ENCODE assay signal across 8 mouse cellular contexts in genomic region chr11:109652505-109652904, GRCm38 (mm10). TPM values are rescaled to one million over a fixed set of nuclear protein-coding genes. Genes with fewer than 3 reads are reported as not detected.
DNase-seq lines count a peak whose midpoint lies in the region; ATAC-seq and TF ChIP-seq lines count a peak whose summit lies in the region.

No protein-coding gene starts in this region.

- no peak for TF ChIP-seq CTCF in gastrocnemius, adult 2 months (IDR thresholded peaks at IDR 0.05)
- TF ChIP-seq CTCF in testis, adult 2 months (IDR thresholded peaks at IDR 0.05; ENCODE audit: control insufficient read depth, insufficient read depth, insufficient replicate concordance, low read depth, low read length): no peak
- no peak for TF ChIP-seq CTCF in stomach, postnatal 0 days (IDR thresholded peaks at IDR 0.05; ENCODE audit: low read depth)

- peaks cover 13% of the 10 kb centered on the region for H3K4me1 ChIP-seq in testis, adult 2 months (ENCODE audit: control insufficient read depth, insufficient read depth, low read length)
- H3K4me1 ChIP-seq in liver, embryonic 12.5 days: peaks cover 81% of the 10 kb centered on the region
- H3K4me1 ChIP-seq in stomach, postnatal 0 days (replicated peaks; ENCODE audit: control insufficient read depth, insufficient read depth): peaks cover 7% of the 10 kb centered on the region; the same call in 1 of the 2 replicates

- ATAC-seq in liver, embryonic 12.5 days: no peak
- ATAC-seq in stomach, postnatal 0 days (ENCODE audit: low FRiP score, low TSS enrichment): no peak

- intact Hi-C loops in gastrocnemius, adult 2 months (cut with DNase I): no loop called here
- intact Hi-C loops in left cerebral cortex, postnatal 25 days (cut with DNase I): loop anchor here (5.0 kb wide), 1 partner anchor 180 kb away; the partner anchor contains the start of genes Arsg and Slc16a6

- DNase-seq in gastrocnemius, adult 2 months: no peak
- no peak for DNase-seq in gastrocnemius, postnatal 25 days
- DNase-seq in testis, postnatal 10 days (ENCODE audit: low spot score): no peak
- no peak for DNase-seq in stomach, postnatal 0 days (ENCODE audit: low spot score)
- no peak for DNase-seq in right cerebral cortex, postnatal 25 days
- DNase-seq in left cerebral cortex, postnatal 25 days (ENCODE audit: low spot score in 2 of 2): no peak

- H3K4me3 ChIP-seq in gastrocnemius, adult 2 months: peak overlapping the region; percentile 97
- H3K4me3 ChIP-seq in testis, adult 2 months (ENCODE audit: control insufficient read depth, low read depth, low read length): peak overlapping the region; percentile 38; the same call in 1 of the 2 replicates
- H3K4me3 ChIP-seq in liver, embryonic 12.5 days: peak overlapping the region; percentile 92
- peak overlapping the region; percentile 81 for H3K4me3 ChIP-seq in stomach, postnatal 0 days (ENCODE audit: low read depth, low read length)

- TF ChIP-seq EP300 in stomach, postnatal 0 days (optimal IDR thresholded peaks at IDR 0.05): no peak

- H3K27me3 ChIP-seq in testis, adult 2 months (ENCODE audit: control insufficient read depth, insufficient read depth, low read length): no peaks in the 10 kb centered on the region
- peaks cover 16% of the 10 kb centered on the region for H3K27me3 ChIP-seq in liver, embryonic 12.5 days (replicated peaks)
- H3K27me3 ChIP-seq in stomach, postnatal 0 days (ENCODE audit: control insufficient read depth, insufficient read depth, low read length): no peaks in the 10 kb centered on the region

- TF ChIP-seq POLR2A in testis, adult 2 months (IDR thresholded peaks at IDR 0.05; ENCODE audit: control insufficient read depth, low read depth, low read length): no peak

- H3K9ac ChIP-seq in liver, embryonic 12.5 days: peak overlapping the region; percentile 97
- peak overlapping the region; percentile 92; the same call in 1 of the 2 replicates for H3K9ac ChIP-seq in stomach, postnatal 0 days (ENCODE audit: low read length)

- no peaks in the 10 kb centered on the region for H3K9me3 ChIP-seq in liver, embryonic 12.5 days (replicated peaks)
- H3K9me3 ChIP-seq in stomach, postnatal 0 days (ENCODE audit: control insufficient read depth, low read length): no peaks in the 10 kb centered on the region

- H3K36me3 ChIP-seq in testis, adult 2 months (ENCODE audit: control insufficient read depth, insufficient read depth, low read length): no peaks in the 10 kb centered on the region; the same call in 1 of the 2 replicates
- H3K36me3 ChIP-seq in liver, embryonic 12.5 days: peaks cover 44% of the 10 kb centered on the region
- H3K36me3 ChIP-seq in stomach, postnatal 0 days (ENCODE audit: control insufficient read depth, insufficient read depth, low read length): peaks cover 14% of the 10 kb centered on the region

- peak overlapping the region; percentile 94 for H3K4me2 ChIP-seq in liver, embryonic 12.5 days
- peak overlapping the region; percentile 94 for H3K4me2 ChIP-seq in stomach, postnatal 0 days (replicated peaks; ENCODE audit: low read depth)

- peak overlapping the region; percentile 97 for H3K27ac ChIP-seq in gastrocnemius, adult 2 months
- H3K27ac ChIP-seq in testis, adult 2 months (ENCODE audit: control insufficient read depth, insufficient read depth, low read depth, low read length): no peak overlapping the region
- H3K27ac ChIP-seq in liver, embryonic 12.5 days: peak overlapping the region; percentile 93; the same call in 1 of the 2 replicates
- no peak overlapping the region for H3K27ac ChIP-seq in stomach, postnatal 0 days (replicated peaks)

- 27% methylated on average over 6 of the region's 6 CpGs for WGBS in liver, embryonic 12.5 days (ENCODE audit: insufficient replicate concordance)
- 25% methylated on average over 6 of the region's 6 CpGs for WGBS in stomach, postnatal 0 days

RNA-seq across cellular contexts. Expression of gene Prkar1a, which starts 3.3 kb away (rescaled TPM):
- 100 to 1,000 TPM in 1 of 2 experiments, 10 to 100 TPM in 1; 98.9 to 117 TPM for total RNA-seq in gastrocnemius, adult 2 months (2021)
- total RNA-seq in gastrocnemius, postnatal 25 days (2021): 100 to 1,000 TPM; 136 to 142 TPM
- 68.7 and 74.1 TPM in 2 replicates for polyA plus RNA-seq in testis, adult 2 months (2012; rRNA removed)
- polyA plus RNA-seq in liver, embryonic 12.5 days (2016; fragmentation: Nextera tagmentation; extraction: Ambion mirVana): 165 and 171 TPM in 2 replicates
- 176 and 177 TPM in 2 replicates for polyA plus RNA-seq in stomach, postnatal 0 days (2015; fragmentation: Nextera tagmentation; extraction: Ambion mirVana)
- 100 to 1,000 TPM; 561 to 584 TPM for total RNA-seq in left cerebral cortex, postnatal 25 days (2021)

RNA-seq across cellular contexts. Expression of gene Wipi1, which starts 40.7 kb away (rescaled TPM):
- 10 to 100 TPM; 53.0 to 60.8 TPM for total RNA-seq in gastrocnemius, adult 2 months (2021)
- 10 to 100 TPM; 59.7 to 64.9 TPM for total RNA-seq in gastrocnemius, postnatal 25 days (2021)
- polyA plus RNA-seq in testis, adult 2 months (2012; rRNA removed): 29.9 and 34.5 TPM in 2 replicates
- polyA plus RNA-seq in liver, embryonic 12.5 days (2016; fragmentation: Nextera tagmentation; extraction: Ambion mirVana): 31.7 and 33.5 TPM in 2 replicates
- polyA plus RNA-seq in stomach, postnatal 0 days (2015; fragmentation: Nextera tagmentation; extraction: Ambion mirVana): 35.3 and 40.5 TPM in 2 replicates
- total RNA-seq in left cerebral cortex, postnatal 25 days (2021): 10 to 100 TPM; 21.3 TPM

Comparison
In these comparisons a context has a peak if more than half of its experiments do, and no peak if none do; other contexts are left out.
1. H3K27ac ChIP-seq: peak in gastrocnemius, adult 2 months (single experiment) and liver, embryonic 12.5 days (single experiment); none in testis, adult 2 months (single experiment) and stomach, postnatal 0 days (single experiment).
2. H3K4me3 ChIP-seq: peak in every context shown above with its lines; median percentile 97 in gastrocnemius, adult 2 months; 92 in liver, embryonic 12.5 days; 81 in stomach, postnatal 0 days; 38 in testis, adult 2 months.